Mouse (Mus musculus): ENCODE results near the gene Trpm1. TPM values are rescaled to one million over a fixed set of nuclear protein-coding genes. Genes with fewer than 3 reads are reported as not detected.
A peak's percentile ranks its signal among the peaks of the same experiment; 100 is the strongest.

Gene Trpm1
- polyA plus RNA-seq, 1 experiment: not detected

DNA sequence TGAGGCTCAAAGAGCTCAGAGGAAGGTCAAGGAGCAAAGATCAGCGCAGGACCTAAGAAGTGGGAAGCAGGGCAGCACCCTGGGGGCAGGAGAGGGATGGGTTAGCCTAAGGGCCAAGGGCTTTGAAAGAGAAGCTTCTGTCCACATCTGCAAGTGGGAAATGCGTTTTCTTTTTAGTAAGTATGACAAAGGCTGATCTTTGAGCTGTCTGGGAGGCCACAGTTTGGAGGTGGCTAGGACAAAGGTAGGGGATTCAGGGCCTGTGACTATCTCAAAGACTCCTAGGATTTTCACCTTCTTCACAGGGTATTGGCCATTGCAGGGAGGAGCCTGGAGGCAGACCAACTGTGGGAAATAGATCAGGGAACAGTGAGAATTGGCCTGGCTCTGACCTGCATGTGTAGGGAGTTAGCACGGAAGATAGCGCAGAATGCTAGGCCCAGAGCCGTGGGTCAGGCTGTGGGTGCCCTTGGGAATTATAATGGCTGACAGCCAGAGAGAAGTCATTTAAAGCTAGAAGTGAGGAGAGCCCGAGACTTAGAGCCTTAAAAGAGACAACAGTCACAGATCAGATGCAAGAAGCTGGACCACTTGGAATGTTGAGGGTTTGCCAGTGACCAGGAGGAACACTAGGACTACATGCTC is 3.1 kb upstream of the Trpm1 start:
- WGBS: 72% methylated on average over 6 of the region's 6 CpGs
- peaks cover 7% of the 10 kb centered on the region for H3K4me1 ChIP-seq (ENCODE audit: control insufficient read depth, insufficient read depth, low read length)

DNA sequence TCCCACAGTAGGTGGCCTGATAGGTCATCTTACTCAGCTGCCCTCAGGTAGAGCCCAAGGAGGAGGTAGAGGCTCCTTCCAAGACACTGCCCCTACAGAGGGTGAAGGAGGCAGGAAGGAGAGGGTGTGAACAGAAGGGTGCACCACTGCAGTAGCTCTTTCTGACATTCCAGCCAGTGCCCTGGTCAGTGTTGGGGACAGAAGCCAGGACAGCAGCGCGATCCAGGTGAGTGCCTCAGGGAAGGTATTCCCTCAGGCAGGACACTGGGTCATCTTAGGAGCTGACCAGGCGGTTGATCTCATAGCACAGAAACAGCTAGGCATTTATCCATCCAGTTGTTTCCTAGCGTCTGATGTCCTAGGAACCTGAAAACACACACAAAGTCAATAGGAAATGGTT is 1.6 kb downstream of the Trpm1 start:
- Histone ChIP-seq H3K27me3 (ENCODE audit: control insufficient read depth, insufficient read depth, low read length) (no peaks in the 10 kb centered on the region), H3K27ac (ENCODE audit: insufficient read depth, low read length) (no peak overlapping the region), H3K4me3 (replicated peaks; ENCODE audit: insufficient read depth, low read depth, low read length) (no peak overlapping the region), H3K4me1 (ENCODE audit: control insufficient read depth, insufficient read depth, low read length) (peaks cover 19% of the 10 kb centered on the region)
- no peak for TF ChIP-seq POLR2A (IDR thresholded peaks at IDR 0.05; ENCODE audit: borderline replicate concordance, insufficient read depth, low read length)
- TF ChIP-seq CTCF (IDR thresholded peaks at IDR 0.05; ENCODE audit: borderline replicate concordance, insufficient read depth, low read depth, low read length): no peak
- DNase-seq: no peak
- 58% methylated on average over 4 of the region's 4 CpGs for WGBS

More for the DNA sequence above, 3.1 kb upstream of the Trpm1 start:
- H3K27me3 ChIP-seq (ENCODE audit: control insufficient read depth, insufficient read depth, low read length): no peaks in the 10 kb centered on the region
- DNase-seq: no peak
- TF ChIP-seq CTCF (IDR thresholded peaks at IDR 0.05; ENCODE audit: borderline replicate concordance, insufficient read depth, low read depth, low read length) (no peak), POLR2A (IDR thresholded peaks at IDR 0.05; ENCODE audit: borderline replicate concordance, insufficient read depth, low read length) (no peak)
- H3K27ac ChIP-seq (ENCODE audit: insufficient read depth, low read length): no peak overlapping the region
- no peak overlapping the region for H3K4me3 ChIP-seq (replicated peaks; ENCODE audit: insufficient read depth, low read depth, low read length)

DNA sequence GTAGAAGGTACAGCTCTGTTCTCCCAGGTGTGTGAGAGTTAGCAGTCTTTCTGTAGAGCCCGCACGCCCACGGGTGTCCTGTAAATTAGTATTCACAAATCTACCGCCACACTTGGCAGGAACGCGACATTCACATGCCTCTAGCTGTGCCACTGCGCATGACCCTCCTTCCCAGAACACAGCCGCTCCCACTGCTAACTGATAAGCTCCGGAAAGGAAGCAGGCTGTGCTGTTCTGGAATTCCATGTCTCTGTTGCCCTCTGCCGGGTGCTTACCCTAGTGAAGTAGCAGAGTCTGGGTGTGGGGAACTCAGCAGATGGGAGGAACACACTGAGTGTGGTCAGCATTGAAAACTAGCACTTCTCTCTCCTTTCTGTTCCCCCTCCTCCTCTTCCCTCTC is 2.1 kb downstream of the Trpm1 start:
- peak; percentile 72; the same call in 1 of the 2 replicates for TF ChIP-seq CTCF (IDR thresholded peaks at IDR 0.05; ENCODE audit: borderline replicate concordance, insufficient read depth, low read depth, low read length)
- peak; percentile 18; the same call in 1 of the 2 replicates for TF ChIP-seq POLR2A (IDR thresholded peaks at IDR 0.05; ENCODE audit: borderline replicate concordance, insufficient read depth, low read length)
- Histone ChIP-seq H3K4me1 (ENCODE audit: control insufficient read depth, insufficient read depth, low read length) (peaks cover 19% of the 10 kb centered on the region), H3K4me3 (replicated peaks; ENCODE audit: insufficient read depth, low read depth, low read length) (peak overlapping the region; percentile 7), H3K27ac (ENCODE audit: insufficient read depth, low read length) (peak overlapping the region; percentile 14; the same call in 1 of the 2 replicates), H3K27me3 (ENCODE audit: control insufficient read depth, insufficient read depth, low read length) (no peaks in the 10 kb centered on the region)
- WGBS: 0% methylated on average over 10 of the region's 10 CpGs
- DNase-seq: peak; percentile 83 to 89

DNA sequence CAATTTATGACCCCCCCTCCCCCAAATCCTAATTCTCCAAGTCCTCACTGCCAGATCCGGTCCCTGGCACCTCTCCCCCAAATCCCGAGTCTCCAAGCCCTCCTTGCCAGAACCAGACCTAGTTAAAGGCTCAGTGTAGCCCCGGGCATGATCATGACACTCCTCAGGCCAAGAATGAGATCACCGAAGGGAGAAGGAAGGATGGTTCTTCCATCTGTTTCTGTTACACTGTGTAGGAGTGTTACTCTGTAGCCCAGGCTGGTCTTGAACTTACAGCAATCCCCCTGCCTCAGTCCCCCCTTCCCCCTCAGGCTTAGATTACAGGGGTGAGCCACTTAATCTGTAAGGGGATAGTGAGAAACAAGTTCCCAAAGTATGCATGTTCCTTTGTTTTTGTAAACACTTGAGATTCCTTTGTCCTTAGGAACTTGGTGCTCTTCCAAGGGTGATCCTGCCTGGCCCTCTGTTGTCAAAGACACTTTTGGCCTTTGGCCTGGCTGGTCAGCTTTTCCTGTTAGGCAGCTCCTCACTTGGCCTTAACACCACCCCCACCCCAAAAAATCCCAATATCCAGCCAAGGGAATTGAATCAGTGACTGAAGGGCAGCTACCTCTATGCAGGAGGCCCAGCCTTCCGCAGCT is 2.8 kb downstream of the Trpm1 start:
- DNase-seq: peak; percentile 49 to 70
- peaks cover 19% of the 10 kb centered on the region for H3K4me1 ChIP-seq (ENCODE audit: control insufficient read depth, insufficient read depth, low read length)
- TF ChIP-seq CTCF (IDR thresholded peaks at IDR 0.05; ENCODE audit: borderline replicate concordance, insufficient read depth, low read depth, low read length) (no peak), POLR2A (IDR thresholded peaks at IDR 0.05; ENCODE audit: borderline replicate concordance, insufficient read depth, low read length) (no peak)
- H3K27ac ChIP-seq (ENCODE audit: insufficient read depth, low read length): peak overlapping the region; percentile 14; the same call in 1 of the 2 replicates
- H3K27me3 ChIP-seq (ENCODE audit: control insufficient read depth, insufficient read depth, low read length): no peaks in the 10 kb centered on the region
- WGBS: 6% methylated on average over 5 of the region's 5 CpGs
- H3K4me3 ChIP-seq (replicated peaks; ENCODE audit: insufficient read depth, low read depth, low read length): no peak overlapping the region

DNA sequence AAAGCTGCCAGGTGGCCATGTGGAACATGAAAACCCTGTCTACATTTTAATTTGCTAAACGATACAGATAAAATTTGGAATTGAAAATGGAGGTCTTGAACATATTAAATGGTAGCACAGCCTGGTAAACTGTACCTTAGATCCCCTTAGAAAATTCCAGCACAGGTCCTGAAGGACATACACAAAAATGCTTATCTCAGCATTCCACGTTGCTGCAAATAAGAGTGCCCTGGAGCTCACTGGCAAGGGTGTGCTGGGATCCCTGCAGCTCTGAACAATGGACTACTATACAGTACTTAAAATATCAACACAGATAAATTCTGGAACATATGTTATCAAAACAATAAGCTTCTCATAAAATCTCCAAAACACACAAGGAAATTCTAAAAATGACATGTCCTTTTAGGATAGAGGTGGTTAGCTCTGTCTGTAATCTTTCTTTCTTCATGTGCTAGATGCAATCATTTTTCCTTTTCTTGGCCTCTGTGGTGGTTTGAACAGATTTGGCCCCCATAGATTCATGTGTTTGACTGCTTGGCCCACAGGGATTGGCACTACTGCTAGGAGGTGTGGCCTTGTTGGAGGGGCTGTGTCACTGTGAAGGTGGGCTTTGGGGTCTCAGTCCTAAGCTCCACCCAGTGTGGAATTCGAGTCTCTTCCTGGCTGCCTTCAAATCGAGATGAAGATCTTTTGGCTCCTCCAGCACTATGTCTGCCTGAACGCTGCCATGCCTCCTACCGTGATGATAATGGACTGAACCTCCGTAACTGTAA is 3.5 kb downstream of the Trpm1 start:
- Histone ChIP-seq H3K4me3 (replicated peaks; ENCODE audit: insufficient read depth, low read depth, low read length) (no peak overlapping the region), H3K27me3 (ENCODE audit: control insufficient read depth, insufficient read depth, low read length) (no peaks in the 10 kb centered on the region), H3K27ac (ENCODE audit: insufficient read depth, low read length) (peak overlapping the region; percentile 2; the same call in 1 of the 2 replicates), H3K4me1 (ENCODE audit: control insufficient read depth, insufficient read depth, low read length) (peaks cover 19% of the 10 kb centered on the region)
- TF ChIP-seq POLR2A (IDR thresholded peaks at IDR 0.05; ENCODE audit: borderline replicate concordance, insufficient read depth, low read length) (no peak), CTCF (IDR thresholded peaks at IDR 0.05; ENCODE audit: borderline replicate concordance, insufficient read depth, low read depth, low read length) (no peak)
- no peak for DNase-seq
- 38% methylated on average over 7 of the region's 7 CpGs for WGBS

DNA sequence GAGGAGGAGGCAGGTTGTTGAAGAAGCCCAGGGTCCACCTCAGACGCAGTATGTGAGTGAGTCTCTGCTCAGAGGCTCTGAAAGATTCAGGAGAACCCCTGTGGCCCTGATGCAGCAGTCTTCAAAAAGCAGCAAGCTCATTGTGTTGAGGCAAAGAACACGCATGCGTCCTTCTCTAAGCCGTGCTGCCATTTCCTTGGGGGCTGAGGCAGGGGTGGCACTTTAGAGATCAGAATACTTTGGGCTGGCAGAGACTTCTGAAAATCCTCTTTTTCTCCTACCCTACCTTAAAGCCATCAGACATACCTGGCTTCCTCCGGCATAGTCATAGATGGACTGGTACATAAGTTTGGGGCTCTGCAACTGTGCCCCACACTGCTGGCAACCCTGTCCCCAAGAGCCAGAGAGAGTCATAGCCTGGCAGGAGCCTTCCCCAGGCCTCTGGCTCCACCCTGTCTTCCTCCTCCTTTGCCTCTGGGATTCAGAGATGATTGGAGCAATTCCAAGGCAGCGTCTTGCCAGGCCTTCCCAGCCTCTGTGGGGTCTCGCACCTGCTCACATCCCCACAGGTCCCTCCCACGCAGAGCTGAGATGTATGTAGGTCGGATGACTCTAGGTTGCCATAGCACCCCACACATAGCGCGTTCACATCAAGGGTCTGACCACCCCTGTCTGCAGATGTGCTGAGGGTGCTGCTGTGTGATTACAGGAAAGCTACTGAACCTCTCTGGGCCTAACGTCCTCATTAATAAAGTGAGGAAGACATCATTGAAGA is 4.8 kb downstream of the Trpm1 start:
- H3K4me1 ChIP-seq (ENCODE audit: control insufficient read depth, insufficient read depth, low read length): peaks cover 19% of the 10 kb centered on the region
- peak in 1 of 2 experiments; percentile 27 for DNase-seq
- no peak overlapping the region for H3K4me3 ChIP-seq (replicated peaks; ENCODE audit: insufficient read depth, low read depth, low read length)
- 54% methylated on average over 12 of the region's 12 CpGs for WGBS
- no peaks in the 10 kb centered on the region for H3K27me3 ChIP-seq (ENCODE audit: control insufficient read depth, insufficient read depth, low read length)
- TF ChIP-seq CTCF (IDR thresholded peaks at IDR 0.05; ENCODE audit: borderline replicate concordance, insufficient read depth, low read depth, low read length): no peak
- TF ChIP-seq POLR2A (IDR thresholded peaks at IDR 0.05; ENCODE audit: borderline replicate concordance, insufficient read depth, low read length): no peak
- H3K27ac ChIP-seq (ENCODE audit: insufficient read depth, low read length): peak overlapping the region; percentile 9; the same call in 1 of the 2 replicates

DNA sequence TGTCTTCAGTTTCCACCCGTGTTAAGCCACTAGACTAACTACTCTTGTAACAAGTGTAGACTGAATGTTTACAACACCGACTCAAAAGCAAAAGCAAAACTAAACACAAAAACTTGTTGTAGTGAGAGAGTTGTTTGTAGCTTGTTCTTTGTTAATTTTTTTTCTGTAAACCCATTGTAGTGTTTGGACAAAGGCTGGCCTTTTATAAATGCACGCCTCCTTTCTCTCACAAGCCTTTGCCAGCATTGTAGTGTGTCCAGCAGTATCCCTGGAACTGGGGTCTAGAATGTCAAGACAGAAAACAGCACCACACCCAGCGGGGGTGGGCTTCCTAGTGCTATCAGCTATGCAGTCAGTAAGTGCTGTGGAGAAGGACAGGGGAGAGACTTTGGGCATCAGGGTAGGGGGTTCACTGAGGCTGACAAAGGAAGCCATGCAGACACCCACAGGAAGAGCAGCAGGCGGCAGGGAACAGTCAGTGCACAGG is 5.5 kb downstream of the Trpm1 start:
- no peaks in the 10 kb centered on the region for H3K27me3 ChIP-seq (ENCODE audit: control insufficient read depth, insufficient read depth, low read length)
- WGBS: 72% methylated on average over 5 of the region's 5 CpGs
- peaks cover 19% of the 10 kb centered on the region for H3K4me1 ChIP-seq (ENCODE audit: control insufficient read depth, insufficient read depth, low read length)
- TF ChIP-seq POLR2A (IDR thresholded peaks at IDR 0.05; ENCODE audit: borderline replicate concordance, insufficient read depth, low read length) (no peak), CTCF (IDR thresholded peaks at IDR 0.05; ENCODE audit: borderline replicate concordance, insufficient read depth, low read depth, low read length) (no peak)
- H3K27ac ChIP-seq (ENCODE audit: insufficient read depth, low read length): peak overlapping the region; percentile 55; the same call in 1 of the 2 replicates
- H3K4me3 ChIP-seq (replicated peaks; ENCODE audit: insufficient read depth, low read depth, low read length): no peak overlapping the region
- DNase-seq: no peak

All from cerebellum, adult 2 months (tissue).